Mouse (Mus musculus) monocyte, adult 5-6 weeks (primary cell): ENCODE data around the gene Ston2. TPM values are rescaled to one million over a fixed set of nuclear protein-coding genes. Genes with fewer than 3 reads are reported as not detected.
A peak's percentile ranks its signal among the peaks of the same experiment; 100 is the strongest.

Source experiments
- ATAC-seq: fragments of 153-309, 156-312 bp; replicated peaks from 2 replicates; pipeline ENCODE4 v1.8.0; 2017; ENCODE audit warnings: mild to moderate bottlenecking; ENCODE audit not compliant: low TSS enrichment, insufficient number of reproducible peaks, severe bottlenecking, poor library complexity, low FRiP score
- total RNA-seq: library from RNA; stranded (forward); fragments of 200-1000, 200-491, 200-594 nt; gene quantifications from 3 replicates; pipeline ENCODE4 v1.2.3, GENCODE M21; 2017

The Ston2 gene
- 8.6 to 25.7 TPM (median 13.4 TPM) in 3 replicates for total RNA-seq

DNA sequence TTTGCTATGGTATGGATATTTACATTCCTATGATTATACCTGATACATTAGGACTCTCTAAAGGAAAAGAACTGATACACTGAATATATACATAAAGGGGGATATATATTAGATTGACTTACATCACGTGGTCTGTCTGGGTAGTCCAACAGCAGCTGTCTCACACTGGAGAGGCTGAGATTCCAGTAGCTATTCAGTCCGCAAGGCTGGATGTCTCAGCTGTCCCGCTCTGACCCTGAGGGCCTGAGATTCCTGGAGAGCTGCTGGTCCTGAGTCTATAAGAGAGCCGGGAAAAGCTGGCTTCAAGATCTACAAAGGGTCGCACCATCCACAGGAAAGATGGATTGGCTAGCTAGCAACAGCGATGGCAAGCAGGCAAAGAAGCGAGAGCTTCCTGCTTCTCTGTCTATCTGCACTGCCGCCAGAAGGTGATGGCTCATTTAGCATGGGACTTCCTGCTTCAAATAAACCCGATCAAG is at the start of gene Ston2:
Gene Ston2 (minus strand): TSS at position 429 of the 479 bp plus-strand sequence.
- ATAC-seq = no peak

- ATAC-seq = no peak
These were observed 49.3 kb upstream of the Ston2 start for GRCm38 (mm10) chr12:91837401-91838065.

DNA sequence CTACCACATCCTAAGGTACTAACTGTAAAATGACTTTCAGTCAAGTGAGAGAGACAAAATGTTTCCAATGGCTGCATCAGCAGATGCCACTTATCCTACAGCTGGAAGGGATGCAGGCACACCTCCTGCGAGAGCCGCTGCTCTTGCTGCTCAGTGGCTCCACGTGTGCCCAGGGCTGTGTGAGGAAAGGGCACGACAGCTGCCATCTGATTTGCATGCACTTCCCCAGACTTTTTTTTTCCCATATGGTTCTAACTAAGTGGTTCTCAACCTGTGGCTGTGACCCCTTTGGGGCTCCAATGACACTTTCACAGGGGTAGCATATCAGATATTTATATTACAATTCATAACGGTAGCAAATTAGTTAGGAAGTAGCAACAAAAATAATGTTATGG is 45.7 kb upstream of the Ston2 start:
- no peak for ATAC-seq

DNA sequence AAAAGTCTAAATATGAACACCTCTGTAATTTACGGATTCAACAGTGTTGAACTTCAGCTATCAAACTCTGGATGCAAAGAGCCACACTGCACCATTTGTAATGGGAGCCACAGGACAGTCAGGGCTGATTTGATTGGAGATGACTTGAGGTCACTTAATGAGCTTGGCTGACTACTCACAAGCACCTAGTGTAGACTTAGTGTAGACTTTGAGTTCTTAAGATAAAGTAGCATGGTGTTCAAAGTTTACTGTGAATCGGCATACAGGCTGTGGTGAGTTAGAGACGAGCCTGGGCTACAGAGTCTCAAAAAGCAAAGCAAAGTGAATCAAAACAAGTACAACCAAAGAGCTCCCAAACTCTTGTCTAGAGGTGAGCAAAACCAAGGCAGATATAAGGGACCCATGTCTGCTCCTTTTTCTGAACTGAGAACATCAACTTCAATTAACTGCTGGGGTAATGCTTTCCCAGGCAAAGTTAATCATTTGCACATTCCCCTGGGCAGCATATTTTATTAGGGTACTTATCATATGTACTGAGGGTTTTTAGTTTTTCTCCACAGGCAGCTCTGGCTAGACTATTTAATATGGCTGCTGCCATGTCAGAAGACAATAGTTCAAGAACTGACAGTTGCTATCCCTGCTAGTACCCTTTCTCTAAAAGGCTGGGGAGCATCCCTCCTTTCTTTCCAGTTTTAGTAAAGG is 45.2 kb upstream of the Ston2 start:
- ATAC-seq = no peak

GRCm38 (mm10) chr12:91831410-91831809 is 43.2 kb upstream of the Ston2 start:
- ATAC-seq = no peak

- ATAC-seq = no peak
These were observed 32.3 kb upstream of the Ston2 start for GRCm38 (mm10) chr12:91820461-91820860.

DNA sequence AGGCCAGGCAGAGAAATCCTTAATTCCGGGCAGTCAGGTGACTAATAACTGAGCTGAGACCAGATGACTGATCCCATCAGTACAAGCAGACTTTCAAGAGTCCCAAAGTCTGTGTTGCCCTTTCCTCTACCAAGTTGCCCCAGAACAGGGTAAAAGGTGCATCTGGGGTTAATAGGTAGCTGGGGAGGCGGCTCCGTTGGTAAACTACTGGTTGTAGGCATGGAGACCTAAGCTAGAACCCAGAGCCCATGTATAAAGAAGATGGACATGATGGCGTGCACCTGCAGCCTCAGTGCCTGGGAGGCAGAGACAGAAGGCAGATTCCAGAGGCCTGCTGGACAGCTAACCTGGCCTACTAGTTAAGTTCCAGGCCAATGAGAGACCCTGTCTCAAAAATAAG is 30.5 kb upstream of the Ston2 start:
- ATAC-seq = no peak; the same call in 1 of the 2 replicates

- ATAC-seq = 0 out of 2 replicates have a peak, but pooled peaks have one; percentile 48
These were observed 27.8 kb upstream of the Ston2 start for GRCm38 (mm10) chr12:91815990-91816389.

DNA sequence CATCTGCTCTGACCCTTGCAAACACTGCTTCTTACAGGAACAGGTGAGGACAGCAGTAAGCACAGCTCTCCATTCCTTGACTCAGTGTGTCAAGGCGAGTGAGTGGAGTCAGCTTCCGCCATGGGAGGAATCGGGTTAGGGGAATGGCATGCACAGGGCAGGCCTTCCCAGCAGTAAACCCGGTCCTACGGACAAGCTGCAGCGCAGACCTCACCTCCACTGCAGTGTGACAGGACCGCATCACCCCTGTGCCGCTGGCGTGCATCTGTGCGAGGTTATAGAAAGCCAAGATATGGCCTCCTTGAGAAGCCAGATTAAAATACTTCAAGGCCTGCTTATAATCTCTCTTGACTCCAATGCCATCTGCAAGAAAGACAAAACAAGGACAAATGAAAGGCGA is 27.4 kb upstream of the Ston2 start:
- no peak for ATAC-seq

DNA sequence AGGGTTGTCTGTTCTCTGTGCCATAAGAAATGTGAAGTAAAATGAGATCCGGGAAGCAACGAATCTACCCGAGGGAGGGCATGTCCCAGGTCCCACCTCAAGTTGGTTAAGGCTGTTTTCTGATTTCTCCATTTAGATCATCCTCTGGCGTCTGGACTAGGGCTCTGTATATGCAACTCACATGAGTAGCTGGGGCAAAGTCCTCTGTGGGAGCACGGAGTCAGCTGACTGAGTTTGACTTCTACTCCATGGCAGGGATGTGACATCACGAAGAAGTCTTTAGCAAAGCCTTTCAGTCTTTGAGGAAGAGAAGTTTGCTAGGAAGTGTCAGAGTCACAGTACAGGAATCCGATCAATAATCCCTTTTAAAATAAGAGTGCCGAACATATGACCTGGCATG is 20.7 kb upstream of the Ston2 start:
- ATAC-seq = no peak

DNA sequence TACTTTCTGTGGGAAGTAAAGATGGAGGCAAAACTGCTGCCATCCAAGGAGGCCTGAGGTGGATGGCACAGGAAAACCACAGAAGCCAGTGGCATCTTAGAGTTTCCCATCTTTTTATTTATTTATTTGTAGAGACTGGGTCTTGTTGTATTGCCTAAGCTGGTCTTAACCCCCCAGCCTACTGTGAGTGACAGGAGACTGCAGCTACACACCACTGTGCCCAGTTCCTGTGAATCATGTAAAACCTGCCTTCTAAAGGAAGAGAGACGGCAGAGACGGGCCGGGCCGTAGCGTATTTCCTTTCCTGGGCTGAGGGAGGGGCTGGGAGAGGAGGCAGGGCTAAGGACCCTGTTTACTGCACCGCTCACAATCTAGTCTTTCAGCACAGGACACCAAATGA is 19.6 kb upstream of the Ston2 start:
- ATAC-seq = no peak

DNA sequence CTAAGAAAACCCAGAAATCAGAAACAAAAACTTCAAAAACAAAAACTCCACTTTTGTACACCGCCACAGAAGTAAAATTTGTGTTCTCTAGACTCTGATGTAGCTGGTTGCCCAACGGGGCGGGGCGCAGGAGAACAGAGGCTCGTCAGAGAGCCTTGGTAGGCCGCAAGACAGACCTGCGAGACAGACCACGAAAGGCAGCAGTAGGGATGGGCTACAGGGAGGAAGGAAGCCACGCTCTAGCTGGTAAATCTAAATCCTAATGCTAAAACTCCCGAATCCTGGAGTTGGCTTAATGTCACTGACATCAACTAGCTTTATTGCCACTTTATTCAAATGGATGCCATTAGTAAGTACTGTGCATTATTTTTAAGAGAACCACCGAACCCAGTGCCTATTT is 18.9 kb upstream of the Ston2 start:
- ATAC-seq = no peak

- no peak for ATAC-seq
These were observed 16.1 kb upstream of the Ston2 start for GRCm38 (mm10) chr12:91804262-91804661.

DNA sequence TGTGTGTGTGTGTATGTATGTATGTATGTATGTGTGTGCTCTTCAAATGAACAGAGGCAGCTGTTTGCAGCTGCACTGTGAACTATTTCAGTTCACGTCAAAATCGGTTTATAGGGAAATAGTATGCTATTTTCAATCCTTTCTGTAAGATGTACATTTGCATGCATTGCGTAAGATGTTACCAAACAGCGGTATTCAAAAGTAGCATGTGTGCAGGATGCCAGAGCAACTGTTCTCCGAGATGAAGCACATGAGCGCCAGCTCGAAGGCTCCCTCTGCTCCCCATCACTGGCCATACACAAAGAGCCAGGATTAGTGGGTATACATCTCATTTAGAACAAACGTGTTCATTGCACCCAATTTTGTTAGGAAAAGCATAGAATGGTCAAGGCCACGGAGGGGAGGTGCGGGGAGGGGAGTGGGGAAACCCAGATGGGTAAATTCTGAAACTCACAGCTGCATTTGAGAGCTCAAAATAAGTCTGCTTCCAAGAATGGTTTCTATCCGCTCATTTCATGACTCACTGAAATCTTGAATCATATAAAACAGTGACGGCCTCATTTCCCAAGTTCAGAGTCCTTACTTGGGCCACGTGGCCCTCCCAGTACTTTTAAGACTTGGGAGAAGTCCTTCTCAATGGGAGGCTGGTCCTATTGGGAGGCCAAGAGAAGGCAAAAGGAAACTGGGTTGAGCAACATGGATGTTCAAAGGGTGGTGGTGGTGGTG is 15.2 kb upstream of the Ston2 start:
- ATAC-seq = 0 out of 2 replicates have a peak, but pooled peaks have one; percentile 29

GRCm38 (mm10) chr12:91802586-91803206 is 14.5 kb upstream of the Ston2 start:
- no peak for ATAC-seq

DNA sequence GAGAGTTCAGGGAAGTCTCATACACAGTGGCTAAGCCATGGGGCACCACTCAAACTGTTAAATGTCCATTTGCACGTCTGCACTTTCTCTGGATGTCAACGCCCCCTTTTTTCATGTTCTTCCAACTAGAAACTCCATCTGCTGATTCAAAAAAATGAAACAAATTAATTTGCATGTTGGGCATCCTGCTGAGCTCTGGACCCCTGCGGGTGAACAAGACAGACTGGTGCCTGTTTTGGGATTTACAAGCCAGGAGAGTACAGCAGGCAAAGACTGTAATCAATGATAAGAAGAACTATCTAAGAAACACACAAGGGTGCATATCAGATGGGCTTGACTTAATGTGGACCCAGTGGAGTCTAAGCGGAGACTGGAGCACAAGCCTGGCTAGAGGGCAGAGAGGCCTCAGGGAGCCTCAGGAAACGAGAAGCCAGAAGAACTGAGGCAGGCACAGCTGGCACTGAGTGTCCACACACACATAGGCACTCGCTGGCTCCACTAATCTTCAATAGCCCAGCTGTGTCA is 12.7 kb upstream of the Ston2 start:
- no peak for ATAC-seq

DNA sequence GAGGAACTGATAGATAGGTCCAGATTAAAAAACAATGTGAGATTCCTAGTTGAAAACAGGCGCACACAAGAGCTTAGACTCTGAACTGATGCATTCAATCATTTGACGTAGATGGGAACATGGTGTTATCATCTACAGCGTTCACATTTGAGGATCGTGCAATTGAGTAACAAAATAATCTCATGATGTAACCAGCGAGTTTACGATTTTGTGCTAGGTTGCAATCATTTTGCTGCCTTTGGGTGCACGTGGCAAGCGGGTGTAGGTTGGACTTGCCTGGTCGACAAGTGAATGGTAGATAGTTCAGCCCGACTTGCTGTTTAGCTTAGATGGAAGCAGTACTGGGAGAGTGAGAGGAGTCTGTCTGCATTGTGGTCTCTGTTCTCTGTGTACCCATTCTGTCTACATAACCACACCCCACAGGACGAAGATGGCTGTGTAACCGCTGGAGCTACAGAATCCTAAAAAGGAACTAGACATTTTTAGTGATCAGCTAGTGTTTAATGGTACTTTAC is 11.7 kb upstream of the Ston2 start:
- 0 out of 2 replicates have a peak, but pooled peaks have one; percentile 15 for ATAC-seq

- no peak for ATAC-seq
These were observed 11.2 kb upstream of the Ston2 start for GRCm38 (mm10) chr12:91799379-91799773.
